Mouse (Mus musculus) heart, adult 11 months (tissue): Measurements from ENCODE around the gene Dpf1.

ENCODE experiments used
- DNase-seq: peaks from one replicate; pipeline ENCODE4 v3.0.0; 2022

Gene Dpf1

GRCm38 (mm10) chr7:29313572-29314261 lies 10.0 kb downstream of the Dpf1 start:
- no peak for DNase-seq

GRCm38 (mm10) chr7:29314844-29315628 lies 11.3 kb downstream of the Dpf1 start:
- no peak for DNase-seq

GRCm38 (mm10) chr7:29316137-29316734 lies 12.5 kb downstream of the Dpf1 start:
- no peak for DNase-seq

GRCm38 (mm10) chr7:29316976-29317375 lies 13.2 kb downstream of the Dpf1 start:
- DNase-seq: no peak

- DNase-seq: no peak
Measured at GRCm38 (mm10) chr7:29317558-29317957, 13.8 kb downstream of the Dpf1 start.

- DNase-seq: peak; percentile 97
Measured at GRCm38 (mm10) chr7:29318115-29318911, 14.6 kb downstream of the Dpf1 start.

- DNase-seq: no peak
Measured at GRCm38 (mm10) chr7:29319337-29320307, 15.9 kb downstream of the Dpf1 start.

- DNase-seq: no peak
Measured at GRCm38 (mm10) chr7:29327087-29327486, 23.3 kb downstream of the Dpf1 start.

GRCm38 (mm10) chr7:29328984-29329383 lies 25.2 kb downstream of the Dpf1 start:
- no peak for DNase-seq

- no peak for DNase-seq
Measured at GRCm38 (mm10) chr7:29334156-29334555, 30.4 kb downstream of the Dpf1 start.

GRCm38 (mm10) chr7:29335276-29335675 lies 31.5 kb downstream of the Dpf1 start:
- no peak for DNase-seq

- no peak for DNase-seq
Measured at GRCm38 (mm10) chr7:29335841-29336671, 32.3 kb downstream of the Dpf1 start.

- no peak for DNase-seq
Measured at GRCm38 (mm10) chr7:29336795-29337319, 33.1 kb downstream of the Dpf1 start.

- no peak for DNase-seq
Measured at GRCm38 (mm10) chr7:29337766-29338165, 34.0 kb downstream of the Dpf1 start.

- no peak for DNase-seq
Measured at GRCm38 (mm10) chr7:29338351-29338919, 34.7 kb downstream of the Dpf1 start.

- no peak for DNase-seq
Measured at GRCm38 (mm10) chr7:29338984-29339679, 35.4 kb downstream of the Dpf1 start.

GRCm38 (mm10) chr7:29340247-29340646 lies 36.5 kb downstream of the Dpf1 start:
- DNase-seq: no peak

- DNase-seq: no peak
Measured at GRCm38 (mm10) chr7:29340838-29341237, 37.1 kb downstream of the Dpf1 start.

GRCm38 (mm10) chr7:29341722-29342121 lies 38.0 kb downstream of the Dpf1 start:
- DNase-seq: no peak
